Mouse (Mus musculus): ENCODE measurements at regions not wholly inside any gene's neighbourhood (a gene's known extent, or its start where the extent isn't known, plus 50 kb on each side); places are given as distances from the start of the nearest gene placed in this dataset.
A peak's percentile ranks its signal among the peaks of the same experiment; 100 is the strongest.

GRCm38 (mm10) chrX:11487876-11488275, 160.3 kb downstream of the H2al1j start:
- DNase-seq (ENCODE audit: low read depth, low spot score): no peak

- no peak for DNase-seq (ENCODE audit: low read depth, low spot score)
Observed at GRCm38 (mm10) chrX:11490146-11490693, 162.6 kb downstream of the H2al1j start.

GRCm38 (mm10) chrX:11491235-11491634, 163.6 kb downstream of the H2al1j start:
- no peak for DNase-seq (ENCODE audit: low read depth, low spot score)

- DNase-seq (ENCODE audit: low read depth, low spot score): no peak
Observed at GRCm38 (mm10) chrX:11491676-11492391, 164.2 kb downstream of the H2al1j start.

GRCm38 (mm10) chrX:11493526-11494245, 166.1 kb downstream of the H2al1j start:
- no peak for DNase-seq (ENCODE audit: low read depth, low spot score)

- DNase-seq (ENCODE audit: low read depth, low spot score): no peak
Observed at GRCm38 (mm10) chrX:11494246-11494630, 166.6 kb downstream of the H2al1j start.

- DNase-seq (ENCODE audit: low read depth, low spot score): peak; percentile 44
Observed at GRCm38 (mm10) chrX:11512439-11512838, 184.8 kb downstream of the H2al1j start.

GRCm38 (mm10) chrX:11512928-11513327, 185.3 kb downstream of the H2al1j start:
- no peak for DNase-seq (ENCODE audit: low read depth, low spot score)

- DNase-seq (ENCODE audit: low read depth, low spot score): no peak
Observed at GRCm38 (mm10) chrX:11523791-11524190, 196.2 kb downstream of the H2al1j start.

GRCm38 (mm10) chrX:11525326-11525725, 197.7 kb downstream of the H2al1j start:
- no peak for DNase-seq (ENCODE audit: low read depth, low spot score)

GRCm38 (mm10) chrX:11528589-11528988, 201.0 kb downstream of the H2al1j start:
- no peak for DNase-seq (ENCODE audit: low read depth, low spot score)

- no peak for DNase-seq (ENCODE audit: low read depth, low spot score)
Observed at GRCm38 (mm10) chrX:11529221-11529620, 201.6 kb downstream of the H2al1j start.

- DNase-seq (ENCODE audit: low read depth, low spot score): no peak
Observed at GRCm38 (mm10) chrX:11532817-11533216, 205.2 kb downstream of the H2al1j start.

- no peak for DNase-seq (ENCODE audit: low read depth, low spot score)
Observed at GRCm38 (mm10) chrX:11533871-11534270, 206.2 kb downstream of the H2al1j start.

GRCm38 (mm10) chrX:11541011-11541410, 213.4 kb downstream of the H2al1j start:
- no peak for DNase-seq (ENCODE audit: low read depth, low spot score)

GRCm38 (mm10) chrX:11550164-11550851, 222.7 kb downstream of the H2al1j start:
- no peak for DNase-seq (ENCODE audit: low read depth, low spot score)

- no peak for DNase-seq (ENCODE audit: low read depth, low spot score)
Observed at GRCm38 (mm10) chrX:11552177-11552576, 224.6 kb downstream of the H2al1j start.

- DNase-seq (ENCODE audit: low read depth, low spot score): no peak
Observed at GRCm38 (mm10) chrX:11555035-11555570, 227.5 kb downstream of the H2al1j start.

- DNase-seq (ENCODE audit: low read depth, low spot score): no peak
Observed at GRCm38 (mm10) chrX:11558260-11558659, 230.6 kb downstream of the H2al1j start.

GRCm38 (mm10) chrX:11560550-11561276, 233.1 kb downstream of the H2al1j start:
- no peak for DNase-seq (ENCODE audit: low read depth, low spot score)

GRCm38 (mm10) chrX:11565888-11566287, 238.3 kb downstream of the H2al1j start:
- no peak for DNase-seq (ENCODE audit: low read depth, low spot score)
